Mouse (Mus musculus): ENCODE data around the gene Mff. TPM values are rescaled to one million over a fixed set of nuclear protein-coding genes. Genes with fewer than 3 reads are reported as not detected.

The Mff gene
- polyA plus RNA-seq, 1 experiment from 2014 or later = 268 TPM

GRCm38 (mm10) chr1:82766227-82766626 is 41.5 kb downstream of the Mff start:
- H3K27me3 ChIP-seq (ENCODE audit: insufficient read depth, low read length) = no peaks in the 10 kb centered on the region
- H3K4me2 ChIP-seq (ENCODE audit: low read length) = no peak overlapping the region
- ATAC-seq (replicated peaks; ENCODE audit: low FRiP score, low read depth) = no peak
- H3K9me3 ChIP-seq (replicated peaks; ENCODE audit: low read length) = no peaks in the 10 kb centered on the region
- no peak for TF ChIP-seq CTCF (IDR thresholded peaks at IDR 0.05; ENCODE audit: low read depth)
- DNase-seq (ENCODE audit: low spot score) = no peak
- 50% methylated on average over 1 of the region's 1 CpGs for WGBS
- no peak overlapping the region for H3K4me3 ChIP-seq (replicated peaks; ENCODE audit: low read depth, low read length)
- H3K4me1 ChIP-seq (replicated peaks; ENCODE audit: insufficient read depth, low read length) = no peaks in the 10 kb centered on the region
- no peak overlapping the region for H3K27ac ChIP-seq
- no peak overlapping the region for H3K9ac ChIP-seq (ENCODE audit: low read depth, low read length)
- no peaks in the 10 kb centered on the region for H3K36me3 ChIP-seq (ENCODE audit: insufficient read depth, low read length)

- no peaks in the 10 kb centered on the region for H3K9me3 ChIP-seq (replicated peaks; ENCODE audit: low read length)
- H3K27ac ChIP-seq = no peak overlapping the region
- no peaks in the 10 kb centered on the region for H3K27me3 ChIP-seq (ENCODE audit: insufficient read depth, low read length)
- TF ChIP-seq CTCF (IDR thresholded peaks at IDR 0.05; ENCODE audit: low read depth) = no peak
- no peak for ATAC-seq (replicated peaks; ENCODE audit: low FRiP score, low read depth)
- H3K9ac ChIP-seq (ENCODE audit: low read depth, low read length) = no peak overlapping the region
- no peaks in the 10 kb centered on the region for H3K36me3 ChIP-seq (ENCODE audit: insufficient read depth, low read length)
- no peak overlapping the region for H3K4me2 ChIP-seq (ENCODE audit: low read length)
- no peak overlapping the region for H3K4me3 ChIP-seq (replicated peaks; ENCODE audit: low read depth, low read length)
- no peak for DNase-seq (ENCODE audit: low spot score)
- 36% methylated on average over 4 of the region's 4 CpGs for WGBS
- no peaks in the 10 kb centered on the region for H3K4me1 ChIP-seq (replicated peaks; ENCODE audit: insufficient read depth, low read length)
These were observed 42.0 kb downstream of the Mff start for GRCm38 (mm10) chr1:82766641-82767040.

GRCm38 (mm10) chr1:82768269-82768668 is 43.6 kb downstream of the Mff start, which contains the start of gene Tm4sf20:
Gene Tm4sf20 (minus strand): TSS chr1:82768461.
- DNase-seq (ENCODE audit: low spot score) (no peak), ATAC-seq (replicated peaks; ENCODE audit: low FRiP score, low read depth) (no peak)
- H3K36me3 ChIP-seq (ENCODE audit: insufficient read depth, low read length) = no peaks in the 10 kb centered on the region
- no peaks in the 10 kb centered on the region for H3K9me3 ChIP-seq (replicated peaks; ENCODE audit: low read length)
- no peak within 1 kb of the TSS for H3K4me3 ChIP-seq (replicated peaks; ENCODE audit: low read depth, low read length)
- no peak within 1 kb of the TSS for H3K9ac ChIP-seq (ENCODE audit: low read depth, low read length)
- TF ChIP-seq CTCF (IDR thresholded peaks at IDR 0.05; ENCODE audit: low read depth) = no peak
- no peak within 1 kb of the TSS for H3K27ac ChIP-seq
- WGBS = 61% methylated on average over 5 of the region's 5 CpGs
- H3K4me1 ChIP-seq (replicated peaks; ENCODE audit: insufficient read depth, low read length) = no peaks in the 10 kb centered on the region
- H3K27me3 ChIP-seq (ENCODE audit: insufficient read depth, low read length) = no peaks in the 10 kb centered on the region
- H3K4me2 ChIP-seq (ENCODE audit: low read length) = no peak within 1 kb of the TSS

GRCm38 (mm10) chr1:82771022-82771586 is 46.4 kb downstream of the Mff start, which contains the start of gene Gm47791:
Gene Gm47791 (minus strand): TSS chr1:82771243.
- DNase-seq (ENCODE audit: low spot score) (no peak), ATAC-seq (replicated peaks; ENCODE audit: low FRiP score, low read depth) (no peak)
- Histone ChIP-seq H3K9ac (ENCODE audit: low read depth, low read length) (no peak within 1 kb of the TSS), H3K27ac (no peak within 1 kb of the TSS), H3K4me3 (replicated peaks; ENCODE audit: low read depth, low read length) (no peak within 1 kb of the TSS), H3K4me2 (ENCODE audit: low read length) (no peak within 1 kb of the TSS), H3K36me3 (ENCODE audit: insufficient read depth, low read length) (no peaks in the 10 kb centered on the region), H3K9me3 (replicated peaks; ENCODE audit: low read length) (no peaks in the 10 kb centered on the region), H3K27me3 (ENCODE audit: insufficient read depth, low read length) (no peaks in the 10 kb centered on the region), H3K4me1 (replicated peaks; ENCODE audit: insufficient read depth, low read length) (no peaks in the 10 kb centered on the region)
- TF ChIP-seq CTCF (IDR thresholded peaks at IDR 0.05; ENCODE audit: low read depth) = no peak
- WGBS = 87% methylated on average over 14 of the region's 15 CpGs

- Histone ChIP-seq H3K4me3 (replicated peaks; ENCODE audit: low read depth, low read length) (no peak overlapping the region), H3K4me2 (ENCODE audit: low read length) (no peak overlapping the region), H3K27me3 (ENCODE audit: insufficient read depth, low read length) (no peaks in the 10 kb centered on the region), H3K27ac (no peak overlapping the region), H3K9ac (ENCODE audit: low read depth, low read length) (no peak overlapping the region), H3K36me3 (ENCODE audit: insufficient read depth, low read length) (no peaks in the 10 kb centered on the region), H3K9me3 (replicated peaks; ENCODE audit: low read length) (no peaks in the 10 kb centered on the region), H3K4me1 (replicated peaks; ENCODE audit: insufficient read depth, low read length) (no peaks in the 10 kb centered on the region)
- WGBS = 85% methylated on average over 4 of the region's 4 CpGs
- TF ChIP-seq CTCF (IDR thresholded peaks at IDR 0.05; ENCODE audit: low read depth) = no peak
- DNase-seq (ENCODE audit: low spot score) = no peak
- ATAC-seq (replicated peaks; ENCODE audit: low FRiP score, low read depth) = peak; percentile 54
These were observed 47.7 kb downstream of the Mff start for GRCm38 (mm10) chr1:82772428-82772827.

- Histone ChIP-seq H3K4me3 (replicated peaks; ENCODE audit: low read depth, low read length) (no peak overlapping the region), H3K4me1 (replicated peaks; ENCODE audit: insufficient read depth, low read length) (no peaks in the 10 kb centered on the region), H3K4me2 (ENCODE audit: low read length) (no peak overlapping the region), H3K9ac (ENCODE audit: low read depth, low read length) (no peak overlapping the region), H3K36me3 (ENCODE audit: insufficient read depth, low read length) (no peaks in the 10 kb centered on the region), H3K27me3 (ENCODE audit: insufficient read depth, low read length) (no peaks in the 10 kb centered on the region), H3K27ac (no peak overlapping the region), H3K9me3 (replicated peaks; ENCODE audit: low read length) (no peaks in the 10 kb centered on the region)
- TF ChIP-seq CTCF (IDR thresholded peaks at IDR 0.05; ENCODE audit: low read depth) = no peak
- no peak for DNase-seq (ENCODE audit: low spot score)
- WGBS = 74% methylated on average over 5 of the region's 5 CpGs
- no peak for ATAC-seq (replicated peaks; ENCODE audit: low FRiP score, low read depth)
These were observed 48.5 kb downstream of the Mff start for GRCm38 (mm10) chr1:82773208-82773607.

- no peak for TF ChIP-seq CTCF (IDR thresholded peaks at IDR 0.05; ENCODE audit: low read depth)
- Histone ChIP-seq H3K9ac (ENCODE audit: low read depth, low read length) (no peak overlapping the region), H3K4me3 (replicated peaks; ENCODE audit: low read depth, low read length) (no peak overlapping the region), H3K36me3 (ENCODE audit: insufficient read depth, low read length) (no peaks in the 10 kb centered on the region), H3K27ac (no peak overlapping the region), H3K4me2 (ENCODE audit: low read length) (no peak overlapping the region), H3K4me1 (replicated peaks; ENCODE audit: insufficient read depth, low read length) (no peaks in the 10 kb centered on the region), H3K27me3 (ENCODE audit: insufficient read depth, low read length) (no peaks in the 10 kb centered on the region), H3K9me3 (replicated peaks; ENCODE audit: low read length) (no peaks in the 10 kb centered on the region)
- no peak for ATAC-seq (replicated peaks; ENCODE audit: low FRiP score, low read depth)
- WGBS = 93% methylated on average over 4 of the region's 4 CpGs
- DNase-seq (ENCODE audit: low spot score) = no peak
These were observed 50.6 kb downstream of the Mff start for GRCm38 (mm10) chr1:82775293-82775692.

Data from kidney, postnatal 0 days (tissue).